Mouse (Mus musculus) forebrain, embryonic 14.5 days (tissue): ENCODE results near the gene Veph1. TPM values are rescaled to one million over a fixed set of nuclear protein-coding genes. Genes with fewer than 3 reads are reported as not detected.
A peak's percentile ranks its signal among the peaks of the same experiment; 100 is the strongest.

Source experiments
- ATAC-seq: fragments of 200-750 bp; cut with Nextera tagmentation; 2 replicates; pipeline ENCODE4 v1.8.0; 2017; ENCODE audit warnings: mild to moderate bottlenecking, moderate library complexity
- DNase-seq: peaks from one replicate; pipeline ENCODE4 v3.0.0-alpha.2; 2015; ENCODE audit warnings: low spot score
- H3K27ac ChIP-seq: fragments of 300-500 bp; sonication (generic); 2 replicates; pipeline ENCODE4 v1.5.1; 2014; ENCODE audit warnings: low read depth, mild to moderate bottlenecking, control low read depth, low read length, moderate library complexity
- H3K27me3 ChIP-seq: fragments of 300-500 bp; sonication (generic); replicated peaks from 2 replicates; pipeline ENCODE4 v1.6.1; 2014; ENCODE audit warnings: low read length, control low read depth, mixed read lengths; ENCODE audit not compliant: control insufficient read depth, insufficient read depth
- H3K36me3 ChIP-seq: fragments of 300-500 bp; sonication (generic); 2 replicates; pipeline ENCODE4 v1.6.1; 2014; ENCODE audit warnings: low read length, control low read depth; ENCODE audit not compliant: control insufficient read depth, insufficient read depth
- H3K4me1 ChIP-seq: fragments of 300-500 bp; sonication (generic); 2 replicates; pipeline ENCODE4 v1.6.1; 2014; ENCODE audit warnings: antibody characterized with exemption, low read length, control low read depth; ENCODE audit not compliant: control insufficient read depth, insufficient read depth
- H3K4me2 ChIP-seq: fragments of 300-500 bp; sonication (generic); 2 replicates; pipeline ENCODE4 v1.6.1; 2014; ENCODE audit warnings: mild to moderate bottlenecking, control low read depth, low read length
- H3K4me3 ChIP-seq: fragments of 300-500 bp; sonication (generic); 2 replicates; pipeline ENCODE4 v1.5.1; 2014; ENCODE audit warnings: low read depth, low read length, control low read depth
- H3K9ac ChIP-seq: fragments of 300-500 bp; sonication (generic); 2 replicates; pipeline ENCODE4 v1.6.1; 2014; ENCODE audit warnings: mild to moderate bottlenecking, low read length, control low read depth, moderate library complexity
- H3K9me3 ChIP-seq: fragments of 300-500 bp; sonication (generic); replicated peaks from 2 replicates; pipeline ENCODE4 v1.6.1; 2016; ENCODE audit warnings: low read length, control low read depth, mixed read lengths; ENCODE audit not compliant: control insufficient read depth
- WGBS: fragments of 180-500 bp; shearing (Covaris S2); extraction: QIAGEN DNeasy Blood & Tissue Kit; methylation state at CpG from one replicate; pipeline ENCODE4 v1.1.7; 2014; 5-methylcytosine and 5-hydroxymethylcytosine counted together
- polyA plus RNA-seq: library from polyadenylated mRNA; unstranded; fragments of >200 nt; fragmentation: Nextera tagmentation; extraction: Ambion mirVana; gene quantifications from 2 replicates; pipeline ENCODE4 v1.2.1, GENCODE M21; 2014

Veph1 gene
- polyA plus RNA-seq, 1 experiment from 2014 or later: 9.3 TPM

GRCm38 (mm10) chr3:66165026-66165425, 131.6 kb downstream of the Veph1 start:
- Histone ChIP-seq H3K36me3 (no peaks in the 10 kb centered on the region), H3K27me3 (no peaks in the 10 kb centered on the region)
- 87% methylated on average over 5 of the region's 5 CpGs for WGBS

DNA sequence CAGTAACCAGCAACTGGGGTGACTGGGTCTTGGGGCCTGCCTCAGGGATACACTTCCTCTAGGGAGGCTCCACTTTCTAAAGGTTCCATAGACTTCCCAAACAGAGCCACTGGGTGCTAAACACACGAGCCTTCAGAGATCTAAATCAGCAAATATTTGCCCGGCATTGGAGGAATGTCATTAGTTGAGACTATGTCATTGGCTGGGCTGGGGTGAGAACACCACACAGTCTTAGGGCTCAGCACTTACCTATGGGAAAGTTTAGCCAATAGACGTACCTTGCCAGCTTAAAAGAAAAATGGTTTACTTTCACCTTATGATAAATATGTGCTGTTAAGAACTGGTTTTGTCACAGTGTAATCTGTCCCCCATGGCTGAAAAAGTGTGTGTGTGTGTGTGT, 132.1 kb downstream of the Veph1 start:
- DNase-seq (no peak), ATAC-seq (no peak)
- WGBS: 79% methylated on average over 3 of the region's 3 CpGs

More at GRCm38 (mm10) chr3:66165026-66165425, 131.6 kb downstream of the Veph1 start:
- H3K4me3 ChIP-seq: no peak overlapping the region
- ATAC-seq (no peak), DNase-seq (no peak)
- H3K4me2 ChIP-seq: no peak overlapping the region
- H3K9me3 ChIP-seq: no peaks in the 10 kb centered on the region
- H3K4me1 ChIP-seq: no peaks in the 10 kb centered on the region
- no peak overlapping the region for H3K9ac ChIP-seq
- H3K27ac ChIP-seq: no peak overlapping the region

DNA sequence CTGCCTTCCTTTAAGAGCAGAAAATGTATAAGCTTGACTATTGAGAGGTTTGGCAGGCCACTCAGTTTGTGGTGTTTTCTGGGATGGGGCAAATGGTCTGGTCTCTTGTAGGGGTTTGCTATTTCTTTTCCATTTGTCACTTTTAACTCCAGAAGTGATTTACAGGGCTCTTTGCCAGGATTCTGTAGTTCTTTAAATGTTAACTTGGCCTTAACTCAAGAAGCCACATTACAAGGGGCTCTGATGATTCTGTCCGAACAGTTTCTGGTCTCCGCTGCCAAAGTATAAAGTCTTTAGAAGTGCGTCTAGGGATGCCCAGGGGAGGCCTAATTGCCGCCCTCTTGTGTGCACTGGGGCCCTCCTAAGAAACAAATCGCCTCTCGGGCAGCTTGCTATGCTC, 134.0 kb downstream of the Veph1 start:
- ATAC-seq (no peak), DNase-seq (peak; percentile 40)
- Histone ChIP-seq H3K27ac (no peak overlapping the region), H3K9me3 (no peaks in the 10 kb centered on the region), H3K4me2 (no peak overlapping the region), H3K4me3 (no peak overlapping the region), H3K27me3 (no peaks in the 10 kb centered on the region), H3K36me3 (no peaks in the 10 kb centered on the region), H3K4me1 (no peaks in the 10 kb centered on the region), H3K9ac (no peak overlapping the region)
- WGBS: 55% methylated on average over 6 of the region's 6 CpGs

More for the DNA sequence above, 132.1 kb downstream of the Veph1 start:
- Histone ChIP-seq H3K4me2 (no peak overlapping the region), H3K36me3 (no peaks in the 10 kb centered on the region), H3K9ac (no peak overlapping the region), H3K4me3 (no peak overlapping the region), H3K9me3 (no peaks in the 10 kb centered on the region), H3K27ac (no peak overlapping the region), H3K4me1 (no peaks in the 10 kb centered on the region), H3K27me3 (no peaks in the 10 kb centered on the region)

DNA sequence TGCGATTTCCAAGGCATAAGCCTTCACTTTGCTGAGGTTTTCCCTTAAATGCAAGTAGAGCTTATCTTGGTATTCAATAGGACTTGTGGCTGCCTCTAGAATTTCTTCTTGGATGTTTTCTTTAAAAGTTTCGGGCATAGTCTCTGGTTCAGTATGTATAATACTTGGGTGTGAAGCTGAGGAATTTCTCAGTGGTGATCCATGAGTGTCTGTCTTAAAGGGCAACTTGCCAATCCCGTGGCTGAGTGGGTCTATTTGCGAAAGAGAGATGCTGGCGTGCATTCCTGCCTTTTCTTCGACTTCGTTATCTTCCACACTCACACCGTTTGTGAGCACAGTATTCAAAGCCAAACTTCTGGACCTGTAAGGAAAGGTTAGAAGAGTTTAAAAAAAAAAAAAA, 138.7 kb downstream of the Veph1 start:
- WGBS: 55% methylated on average over 8 of the region's 8 CpGs
- Histone ChIP-seq H3K36me3 (no peaks in the 10 kb centered on the region), H3K9ac (no peak overlapping the region), H3K27ac (no peak overlapping the region), H3K9me3 (no peaks in the 10 kb centered on the region), H3K27me3 (no peaks in the 10 kb centered on the region), H3K4me2 (no peak overlapping the region), H3K4me3 (no peak overlapping the region), H3K4me1 (no peaks in the 10 kb centered on the region)
- no peak for ATAC-seq
- no peak for DNase-seq

DNA sequence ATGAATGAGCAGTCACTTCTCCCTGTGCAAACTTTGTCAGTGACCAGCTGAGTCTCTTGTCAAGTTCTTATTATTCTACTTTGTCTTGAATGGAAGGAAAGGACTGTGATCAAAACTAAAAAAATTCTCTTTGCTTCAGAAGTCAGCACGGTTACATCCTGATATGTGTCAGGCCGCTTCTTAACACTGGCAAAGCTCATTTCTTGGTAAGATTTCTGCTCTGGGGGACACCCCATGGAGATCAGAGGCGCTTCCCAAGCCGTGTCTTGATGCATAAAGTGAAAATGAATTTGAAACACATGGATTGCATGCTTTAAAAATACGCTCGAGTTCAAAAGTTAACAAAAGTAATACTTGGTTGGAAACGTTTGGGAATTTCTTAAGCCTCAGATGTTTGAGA, 159.0 kb downstream of the Veph1 start:
- Histone ChIP-seq H3K9me3 (no peaks in the 10 kb centered on the region), H3K27me3 (no peaks in the 10 kb centered on the region), H3K4me1 (no peaks in the 10 kb centered on the region), H3K4me2 (no peak overlapping the region), H3K27ac (no peak overlapping the region), H3K36me3 (no peaks in the 10 kb centered on the region), H3K9ac (no peak overlapping the region), H3K4me3 (no peak overlapping the region)
- DNase-seq (no peak), ATAC-seq (no peak)
- WGBS: 79% methylated on average over 7 of the region's 7 CpGs

- H3K4me3 ChIP-seq: no peak overlapping the region
- H3K4me1 ChIP-seq: no peaks in the 10 kb centered on the region
- no peak for DNase-seq
- H3K27me3 ChIP-seq: no peaks in the 10 kb centered on the region
- WGBS: 77% methylated on average over 4 of the region's 4 CpGs
- no peaks in the 10 kb centered on the region for H3K36me3 ChIP-seq
- no peak overlapping the region for H3K9ac ChIP-seq
- H3K9me3 ChIP-seq: no peaks in the 10 kb centered on the region
- no peak for ATAC-seq
- H3K27ac ChIP-seq: no peak overlapping the region
- H3K4me2 ChIP-seq: no peak overlapping the region
Measured at GRCm38 (mm10) chr3:66131264-66131950, 165.2 kb downstream of the Veph1 start.

DNA sequence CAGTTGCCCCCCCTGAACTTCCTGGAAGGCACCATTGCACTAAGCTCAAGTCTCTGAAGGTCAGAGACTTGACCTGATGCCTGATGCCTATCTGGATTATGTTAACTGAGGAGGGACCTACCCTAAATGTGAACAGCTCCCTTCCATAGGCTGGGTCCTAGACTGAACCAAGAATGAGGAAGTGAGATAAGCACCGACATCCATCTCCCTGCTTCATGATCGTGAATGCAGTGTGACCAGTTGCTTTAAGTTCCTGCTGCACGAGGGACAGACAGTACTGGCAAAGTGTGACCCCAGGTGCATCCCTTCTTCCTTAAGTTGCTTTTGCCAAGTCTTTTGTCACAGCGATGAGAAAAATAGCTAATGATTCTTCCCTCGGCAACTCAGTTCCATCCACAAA, 166.9 kb downstream of the Veph1 start:
- Histone ChIP-seq H3K9me3 (no peaks in the 10 kb centered on the region), H3K9ac (no peak overlapping the region), H3K36me3 (no peaks in the 10 kb centered on the region), H3K4me3 (no peak overlapping the region), H3K4me2 (no peak overlapping the region), H3K4me1 (no peaks in the 10 kb centered on the region), H3K27ac (no peak overlapping the region), H3K27me3 (no peaks in the 10 kb centered on the region)
- 81% methylated on average over 5 of the region's 5 CpGs for WGBS
- no peak for DNase-seq
- no peak for ATAC-seq

DNA sequence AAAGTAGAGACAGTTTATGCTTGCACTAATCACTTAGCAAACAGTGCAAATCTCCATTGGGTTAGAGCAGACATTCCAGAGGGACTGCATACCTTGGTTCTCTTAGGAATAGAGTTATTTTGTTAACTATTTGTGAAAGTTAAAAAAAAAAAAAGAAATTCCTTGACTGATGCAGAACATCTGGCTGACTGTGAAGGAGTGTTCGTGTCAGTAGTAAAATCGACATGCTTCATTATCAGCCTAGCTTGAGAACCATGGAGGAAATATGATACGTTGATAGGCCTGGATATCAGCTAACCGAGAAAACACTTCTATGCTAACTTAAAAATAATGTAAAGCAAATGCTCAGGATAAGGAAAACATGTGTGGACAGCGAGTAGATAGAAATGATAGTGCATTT, 191.1 kb downstream of the Veph1 start:
- H3K36me3 ChIP-seq: no peaks in the 10 kb centered on the region
- H3K4me2 ChIP-seq: no peak overlapping the region
- H3K4me3 ChIP-seq: no peak overlapping the region
- H3K4me1 ChIP-seq: peaks cover 10% of the 10 kb centered on the region; the same call in 1 of the 2 replicates
- no peak overlapping the region for H3K27ac ChIP-seq
- no peaks in the 10 kb centered on the region for H3K9me3 ChIP-seq
- no peak overlapping the region for H3K9ac ChIP-seq
- no peaks in the 10 kb centered on the region for H3K27me3 ChIP-seq
- ATAC-seq (no peak), DNase-seq (no peak)
- WGBS: 86% methylated on average over 5 of the region's 5 CpGs

DNA sequence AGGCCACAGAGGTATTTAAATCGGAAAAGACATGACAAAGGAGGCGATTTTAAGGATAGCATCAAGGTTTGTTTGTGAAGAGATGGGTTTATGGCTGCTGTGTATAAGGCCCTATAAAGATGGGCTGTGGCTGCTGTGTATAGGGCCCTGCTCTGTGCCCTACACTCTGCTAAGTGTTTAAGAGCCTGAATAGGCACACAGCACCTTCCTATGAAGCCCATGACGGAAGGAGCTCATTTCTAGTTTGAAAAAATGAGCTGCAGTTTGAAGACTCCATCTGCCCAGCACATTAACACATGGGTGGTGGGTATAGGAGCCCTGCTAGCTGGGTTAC, 194.1 kb downstream of the Veph1 start:
- H3K27me3 ChIP-seq: no peaks in the 10 kb centered on the region
- DNase-seq: no peak
- no peaks in the 10 kb centered on the region for H3K36me3 ChIP-seq
- H3K4me2 ChIP-seq: no peak overlapping the region
- H3K9ac ChIP-seq: no peak overlapping the region
- 25% methylated on average over 3 of the region's 3 CpGs for WGBS
- H3K9me3 ChIP-seq: no peaks in the 10 kb centered on the region
- ATAC-seq: peak; percentile 49; the same call in 1 of the 2 replicates
- peak overlapping the region; percentile 71 for H3K27ac ChIP-seq
- no peak overlapping the region for H3K4me3 ChIP-seq
- H3K4me1 ChIP-seq: peaks cover 10% of the 10 kb centered on the region; the same call in 1 of the 2 replicates
